Mouse (Mus musculus) cerebellum, adult 2 months (tissue): ENCODE measurements around the gene Urb2. TPM values are rescaled to one million over a fixed set of nuclear protein-coding genes. Genes with fewer than 3 reads are reported as not detected.

Experiments
- DNase-seq, 2 experiments: peaks; one replicate each; pipeline ENCODE4 v3.0.0; 2021
- H3K27ac ChIP-seq: fragments of 200-500 bp; 2 replicates; pipeline ENCODE4 v1.5.1; 2012; ENCODE audit warnings: low read length, control low read depth, inconsistent platforms; ENCODE audit not compliant: insufficient read depth
- H3K27me3 ChIP-seq: fragments of 200-500 bp; 2 replicates; pipeline ENCODE4 v1.6.1; 2012; ENCODE audit warnings: inconsistent platforms, mild to moderate bottlenecking, low read length, moderate library complexity; ENCODE audit not compliant: control insufficient read depth, insufficient read depth
- H3K4me1 ChIP-seq: fragments of 200-500 bp; 2 replicates; pipeline ENCODE4 v1.6.1; 2011; ENCODE audit warnings: low read length; ENCODE audit not compliant: control insufficient read depth, insufficient read depth
- H3K4me3 ChIP-seq: fragments of 200-500 bp; replicated peaks from 2 replicates; pipeline ENCODE3; 2011; ENCODE audit warnings: mild to moderate bottlenecking, low read depth, low read length, control low read depth; ENCODE audit not compliant: insufficient read depth
- CTCF ChIP-seq: fragments of 200-500 bp; IDR thresholded peaks from 2 replicates; pipeline ENCODE4 v1.5.1; 2011; ENCODE audit warnings: low read depth, mild to moderate bottlenecking, control low read depth, low read length, moderate library complexity, borderline replicate concordance; ENCODE audit not compliant: insufficient read depth
- POLR2A ChIP-seq: fragments of 200-500 bp; IDR thresholded peaks from 2 replicates; pipeline ENCODE4 v1.6.1; 2011; ENCODE audit warnings: low read length, control low read depth, borderline replicate concordance; ENCODE audit not compliant: insufficient read depth
- WGBS: fragments of 180-500 bp; shearing (Covaris S2); methylation state at CpG from one replicate; pipeline ENCODE4 v1.1.7; 2018; 5-methylcytosine and 5-hydroxymethylcytosine counted together
- polyA plus RNA-seq: library from polyadenylated mRNA; depleted of rRNA; stranded (reverse); fragments of >200 nt; gene quantifications from 2 replicates; pipeline ENCODE4 v1.2.3, GENCODE M21; 2012

Gene Urb2
- polyA plus RNA-seq, 1 experiment = 6.9 TPM

GRCm38 (mm10) chr8:124075977-124076376 lies 54.7 kb downstream of the Urb2 start:
- H3K4me1 ChIP-seq = no peaks in the 10 kb centered on the region
- DNase-seq = no peak
- 71% methylated on average over 8 of the region's 8 CpGs for WGBS
- no peak overlapping the region for H3K27ac ChIP-seq
- no peaks in the 10 kb centered on the region for H3K27me3 ChIP-seq
- no peak overlapping the region for H3K4me3 ChIP-seq
- TF ChIP-seq CTCF (no peak), POLR2A (no peak)

- DNase-seq = no peak
- TF ChIP-seq POLR2A (no peak), CTCF (no peak)
- Histone ChIP-seq H3K27me3 (no peaks in the 10 kb centered on the region), H3K4me1 (no peaks in the 10 kb centered on the region), H3K4me3 (no peak overlapping the region), H3K27ac (no peak overlapping the region)
- WGBS = 49% methylated on average over 3 of the region's 3 CpGs
Measured at GRCm38 (mm10) chr8:124076416-124076815, 55.1 kb downstream of the Urb2 start.

- H3K4me3 ChIP-seq = no peak overlapping the region
- no peaks in the 10 kb centered on the region for H3K4me1 ChIP-seq
- H3K27me3 ChIP-seq = no peaks in the 10 kb centered on the region
- no peak overlapping the region for H3K27ac ChIP-seq
- TF ChIP-seq POLR2A = no peak
- TF ChIP-seq CTCF = no peak
- WGBS = 90% methylated on average over 8 of the region's 8 CpGs
- DNase-seq = no peak
Measured at GRCm38 (mm10) chr8:124077377-124077776, 56.1 kb downstream of the Urb2 start.

GRCm38 (mm10) chr8:124077998-124078397 lies 56.7 kb downstream of the Urb2 start:
- TF ChIP-seq CTCF (no peak), POLR2A (no peak)
- Histone ChIP-seq H3K27ac (no peak overlapping the region), H3K4me1 (no peaks in the 10 kb centered on the region), H3K27me3 (no peaks in the 10 kb centered on the region), H3K4me3 (no peak overlapping the region)
- WGBS = 81% methylated on average over 10 of the region's 10 CpGs
- DNase-seq = no peak

- H3K4me3 ChIP-seq = no peak overlapping the region
- 45% methylated on average over 7 of the region's 7 CpGs for WGBS
- DNase-seq = no peak
- H3K27me3 ChIP-seq = no peaks in the 10 kb centered on the region
- H3K27ac ChIP-seq = no peak overlapping the region
- H3K4me1 ChIP-seq = no peaks in the 10 kb centered on the region
- TF ChIP-seq CTCF (no peak), POLR2A (no peak)
Measured at GRCm38 (mm10) chr8:124078969-124079368, 57.7 kb downstream of the Urb2 start.

- DNase-seq = no peak
- 92% methylated on average over 21 of the region's 21 CpGs for WGBS
- no peak for TF ChIP-seq POLR2A
- TF ChIP-seq CTCF = no peak
- H3K27me3 ChIP-seq = no peaks in the 10 kb centered on the region
- no peaks in the 10 kb centered on the region for H3K4me1 ChIP-seq
- no peak overlapping the region for H3K4me3 ChIP-seq
- H3K27ac ChIP-seq = no peak overlapping the region
Measured at GRCm38 (mm10) chr8:124080467-124081326, 59.4 kb downstream of the Urb2 start.

GRCm38 (mm10) chr8:124082616-124083015 lies 61.3 kb downstream of the Urb2 start:
- no peaks in the 10 kb centered on the region for H3K4me1 ChIP-seq
- no peak overlapping the region for H3K4me3 ChIP-seq
- TF ChIP-seq CTCF (no peak), POLR2A (no peak)
- H3K27ac ChIP-seq = no peak overlapping the region
- no peaks in the 10 kb centered on the region for H3K27me3 ChIP-seq
- 96% methylated on average over 8 of the region's 8 CpGs for WGBS
- no peak for DNase-seq

- Histone ChIP-seq H3K4me3 (no peak overlapping the region), H3K4me1 (no peaks in the 10 kb centered on the region), H3K27ac (no peak overlapping the region), H3K27me3 (no peaks in the 10 kb centered on the region)
- 80% methylated on average over 7 of the region's 7 CpGs for WGBS
- TF ChIP-seq CTCF (no peak), POLR2A (no peak)
- DNase-seq = no peak
Measured at GRCm38 (mm10) chr8:124083611-124084010, 62.3 kb downstream of the Urb2 start.
